Mouse (Mus musculus) R1 (cell line): ENCODE measurements at regions not wholly inside any gene's neighbourhood (a gene's known extent, or its start where the extent isn't known, plus 50 kb on each side); places are given as distances from the start of the nearest gene placed in this dataset.
A peak's percentile ranks its signal among the peaks of the same experiment; 100 is the strongest.

Experiments
- DNase-seq: peaks from one replicate; pipeline ENCODE4 v3.0.0-alpha.2; 2018; ENCODE audit warnings: low read depth, low spot score

DNA sequence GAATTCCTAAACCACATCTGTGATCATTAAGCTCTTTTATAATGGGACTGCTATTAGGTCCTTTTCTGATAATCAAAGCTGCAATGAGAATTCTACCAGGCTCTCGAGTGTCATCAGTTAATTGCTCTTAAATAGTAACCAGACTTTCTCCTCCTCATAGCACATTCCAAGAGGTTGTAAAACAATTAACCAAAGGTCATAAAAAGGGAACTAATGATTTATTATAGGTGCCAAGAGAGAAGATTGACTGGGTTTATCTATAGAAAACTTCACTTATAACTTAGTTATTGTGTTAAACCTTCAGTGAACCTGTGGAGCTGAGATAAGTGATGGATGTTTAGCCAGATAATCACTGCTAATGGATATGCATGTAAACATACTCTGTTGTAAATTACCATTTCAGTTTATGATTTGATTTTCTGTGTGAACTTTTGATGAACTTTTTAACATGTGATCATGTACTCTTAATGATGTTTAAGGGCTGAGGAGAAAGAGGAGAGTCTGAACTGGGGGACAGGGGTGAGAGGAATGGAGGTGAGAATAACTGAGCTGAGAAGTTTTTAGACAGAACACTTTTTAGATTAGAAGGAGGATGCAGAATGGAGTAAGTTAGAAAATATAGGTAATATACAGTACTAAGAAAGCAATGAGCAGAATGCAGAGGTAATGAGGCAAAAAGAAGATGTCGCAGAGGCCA is 228.4 kb upstream of the Cox7c start:
- no peak for DNase-seq

DNA sequence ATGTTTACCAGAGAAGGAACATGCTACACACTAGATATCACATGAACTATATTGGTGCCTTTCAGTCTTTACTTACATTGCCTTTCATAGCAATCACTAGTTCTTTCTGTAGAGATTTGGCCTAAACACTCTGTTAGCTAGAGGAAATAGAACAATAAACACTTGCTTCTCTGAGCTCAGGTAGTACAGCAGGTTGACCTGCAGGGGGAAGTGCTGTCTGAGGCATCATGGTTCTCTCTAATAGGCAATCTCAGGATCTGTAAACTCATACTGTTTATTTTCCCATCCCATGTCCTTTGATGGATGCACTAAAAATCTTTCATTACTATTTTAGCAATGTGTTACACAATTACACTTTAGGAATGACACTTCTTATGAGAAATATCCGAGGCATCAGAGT is 191.3 kb upstream of the Cox7c start:
- DNase-seq, result peak; percentile 12

DNA sequence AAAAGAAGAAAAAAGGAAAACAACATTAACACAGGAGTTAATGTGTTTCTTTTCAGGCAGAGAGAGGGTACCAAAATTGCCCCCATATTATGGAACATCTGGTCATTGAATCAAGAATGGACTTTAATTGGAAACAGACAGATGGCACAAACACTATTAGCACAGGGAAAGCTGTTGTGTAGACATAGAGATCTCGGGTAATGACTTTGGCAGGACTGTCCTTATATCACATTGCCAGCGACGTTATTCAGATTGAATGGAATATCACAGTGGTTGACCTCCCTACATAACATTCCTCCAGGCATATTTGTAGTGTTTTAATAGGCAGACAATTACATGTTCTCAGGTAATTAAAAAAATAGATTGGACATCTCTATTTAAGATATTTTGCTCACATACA is 158.9 kb upstream of the Cox7c start:
- no peak for DNase-seq

DNA sequence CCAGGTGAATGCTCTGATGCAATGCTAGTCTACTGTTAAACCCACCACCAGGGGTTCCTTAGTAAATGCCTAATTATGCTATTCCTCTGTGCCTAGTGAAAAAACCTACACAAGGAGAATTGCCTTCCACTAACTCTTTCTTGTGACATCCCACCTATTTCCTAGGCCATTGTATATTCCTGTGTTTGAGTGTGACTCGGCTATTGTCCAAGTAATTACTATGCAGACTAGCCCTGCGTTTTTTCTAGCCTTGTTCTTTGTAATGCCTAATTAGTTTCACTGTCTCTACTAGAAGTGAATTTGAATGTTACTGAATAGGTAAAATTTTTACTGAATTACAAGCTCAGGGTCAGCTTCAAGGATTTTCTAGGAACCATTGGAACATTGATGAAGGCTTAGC is 133.8 kb upstream of the Cox7c start:
- peak; percentile 94 for DNase-seq

DNA sequence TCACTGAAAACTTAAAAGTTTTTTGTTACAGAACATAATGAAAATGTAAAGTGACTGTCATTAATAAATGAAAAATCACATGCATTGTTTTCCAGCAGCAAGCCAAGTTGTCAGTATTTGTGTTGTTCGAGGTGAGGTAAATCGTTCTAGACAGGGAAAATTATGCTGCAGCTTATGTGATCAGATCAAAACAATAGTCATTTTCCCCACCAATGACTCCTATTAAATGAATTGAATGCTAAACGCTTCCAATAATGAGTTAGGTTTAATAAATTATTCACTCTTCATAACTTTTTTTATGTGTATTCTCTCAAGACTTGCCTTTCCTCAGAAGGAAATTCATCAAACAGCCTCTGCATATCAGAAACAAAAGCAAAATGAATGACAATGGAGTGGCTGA is 100.6 kb upstream of the Cox7c start:
- DNase-seq, result no peak

DNA sequence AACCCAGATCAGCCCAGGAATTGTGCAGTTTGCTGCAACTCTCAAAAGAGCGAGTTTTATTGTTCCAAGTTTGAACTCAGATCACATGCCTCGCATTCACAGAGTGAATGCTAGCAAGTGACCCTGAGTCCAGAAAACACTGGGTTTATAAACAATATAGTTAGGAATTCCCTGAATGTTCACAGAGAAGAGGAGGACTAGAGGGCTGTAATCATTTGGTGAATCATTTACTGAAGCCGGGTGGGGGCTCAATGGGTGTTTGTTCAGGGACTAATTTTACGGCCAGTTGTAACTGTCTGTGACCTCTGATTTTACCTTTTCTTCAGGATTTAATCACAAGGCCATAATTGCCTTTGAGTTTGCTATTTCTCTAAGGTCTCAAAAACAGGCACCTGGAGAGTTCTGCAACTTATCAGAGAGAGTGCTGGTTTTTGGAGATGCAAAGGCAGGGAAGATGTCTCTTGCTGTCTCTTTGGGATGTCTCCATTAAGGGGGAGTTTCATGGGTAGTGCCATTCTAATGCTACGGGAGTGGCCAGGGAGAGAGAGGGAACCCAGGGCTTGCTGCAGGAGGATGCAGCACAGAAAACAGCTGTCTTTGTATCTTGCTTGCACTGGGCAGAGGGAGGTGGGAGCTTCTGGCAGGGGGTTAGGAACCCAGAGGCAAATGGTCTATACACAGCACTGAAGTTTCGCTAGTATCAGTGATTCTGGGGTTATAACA is 64.8 kb upstream of the Cox7c start:
- DNase-seq, result no peak

DNA sequence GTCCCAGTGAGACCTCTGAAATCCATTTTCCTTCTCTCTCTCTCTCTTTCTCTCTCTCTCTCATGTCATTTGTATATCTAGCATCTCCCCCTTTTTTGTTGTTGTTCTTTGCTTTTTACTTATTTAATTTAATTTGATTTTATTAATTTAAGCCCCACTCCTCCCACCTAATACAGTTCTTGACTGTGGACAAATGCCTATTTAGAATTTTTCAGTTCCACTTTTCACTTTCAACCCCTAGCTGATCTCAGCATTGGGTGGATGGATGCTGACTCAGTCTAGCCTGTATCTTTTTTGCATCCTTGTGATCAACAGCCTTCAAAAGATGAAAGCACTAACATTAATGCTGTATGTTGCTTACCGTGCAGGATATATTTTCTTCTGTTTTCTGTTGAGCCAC is 55.5 kb upstream of the Cox7c start:
- no peak for DNase-seq

DNA sequence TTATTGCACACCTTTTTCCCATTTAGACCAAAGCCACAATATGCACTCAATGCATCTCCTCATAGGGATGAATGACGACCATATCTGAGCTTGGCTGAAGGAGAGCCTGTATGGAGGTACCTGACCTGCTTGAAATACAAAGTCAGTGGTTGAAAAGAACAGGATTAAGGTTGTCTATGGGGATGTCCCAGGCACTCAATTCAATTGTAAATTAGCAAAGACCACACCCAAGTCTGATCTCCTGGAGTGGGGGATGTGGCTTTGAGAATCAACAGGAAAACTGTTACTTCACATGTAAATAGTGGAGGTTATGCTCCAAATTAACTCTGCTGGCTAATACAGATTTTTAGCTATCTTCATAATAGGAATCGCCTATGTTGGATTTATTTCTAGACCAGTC is 51.1 kb upstream of the Cox7c start:
- DNase-seq, result peak; percentile 93

DNA sequence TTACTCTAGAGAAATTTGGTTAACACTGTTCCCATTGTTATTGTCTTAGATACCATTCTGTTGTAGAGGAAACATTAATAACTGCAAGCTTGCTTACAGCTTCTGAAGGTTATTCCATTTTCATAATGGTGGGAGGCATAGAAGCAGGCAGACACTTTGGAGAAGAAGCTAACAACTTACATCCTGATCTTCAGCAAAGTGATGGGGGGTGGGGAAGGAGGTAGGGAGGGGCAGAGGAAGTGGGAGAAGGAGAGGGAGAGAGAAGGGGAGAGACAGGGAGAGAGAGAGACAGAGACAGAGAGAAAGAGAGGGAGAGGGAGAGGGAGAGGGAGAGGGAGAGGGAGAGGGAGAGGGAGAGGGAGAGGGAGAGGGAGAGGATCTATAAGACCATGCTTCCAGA is 50.6 kb upstream of the Cox7c start:
- DNase-seq, result peak; percentile 72
